Mouse (Mus musculus) embryonic fibroblast, embryonic 13.5 days (primary cell): Measurements from ENCODE around the gene Adk.

Experiments used
- CTCF ChIP-seq: IDR thresholded peaks from 2 replicates; pipeline ENCODE4 v1.5.1; 2011; ENCODE audit warnings: mild to moderate bottlenecking, control low read depth, low read length, moderate library complexity, borderline replicate concordance; ENCODE audit not compliant: insufficient read depth
- POLR2A ChIP-seq: IDR thresholded peaks from 2 replicates; pipeline ENCODE4 v1.6.1; 2011; ENCODE audit warnings: low read depth, mild to moderate bottlenecking, control low read depth, low read length, moderate library complexity

- TF ChIP-seq POLR2A, result no peak
- no peak for TF ChIP-seq CTCF
These were observed 316.2 kb downstream of the Adk start for GRCm38 (mm10) chr14:21368622-21369021.
